Mouse (Mus musculus) kidney, adult 8-10 months (tissue): ENCODE results near the gene Trpc6.

Experiments
- DNase-seq, 2 experiments: peaks; one replicate each; pipeline ENCODE4 v3.0.0; 2022

The Trpc6 gene

DNA sequence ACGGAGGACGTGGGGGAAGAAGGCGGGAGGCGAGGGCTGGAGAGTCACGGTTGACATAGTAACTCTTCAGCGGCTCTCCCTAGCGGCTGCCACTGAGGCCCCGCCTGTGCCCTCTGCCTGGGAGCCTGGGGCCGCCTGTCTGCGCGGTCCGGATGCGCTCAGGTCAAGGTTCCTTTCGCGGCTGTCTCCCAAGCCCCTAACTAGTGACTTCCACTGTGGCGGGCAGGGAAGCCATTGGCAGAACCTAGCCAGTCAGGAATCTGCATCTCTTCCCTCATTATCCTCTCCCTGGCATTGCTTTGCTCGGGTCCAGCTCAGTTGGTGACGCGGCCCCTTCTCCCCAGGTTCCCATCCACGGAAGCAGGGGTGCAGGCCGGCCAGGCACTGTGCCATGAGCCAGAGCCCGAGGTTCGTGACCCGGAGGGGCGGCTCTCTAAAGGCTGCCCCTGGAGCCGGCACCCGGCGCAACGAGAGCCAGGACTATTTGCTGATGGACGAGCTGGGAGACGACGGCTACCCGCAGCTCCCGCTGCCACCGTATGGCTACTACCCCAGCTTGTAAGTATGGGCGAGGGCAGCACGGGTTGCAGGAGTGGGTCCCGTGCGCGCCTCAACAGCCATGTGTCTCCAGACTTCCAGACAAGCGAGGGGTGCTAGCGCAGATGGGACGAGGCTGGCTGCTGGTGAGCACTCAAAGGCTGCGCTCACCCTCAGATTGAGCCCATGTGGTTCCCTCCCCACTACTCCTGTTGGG, at the start of gene Trpc6:
Gene Trpc6, plus strand, starts transcription at position 102 of the 754 bp plus-strand sequence.
- peak; percentile 1 to 3 for DNase-seq

DNA sequence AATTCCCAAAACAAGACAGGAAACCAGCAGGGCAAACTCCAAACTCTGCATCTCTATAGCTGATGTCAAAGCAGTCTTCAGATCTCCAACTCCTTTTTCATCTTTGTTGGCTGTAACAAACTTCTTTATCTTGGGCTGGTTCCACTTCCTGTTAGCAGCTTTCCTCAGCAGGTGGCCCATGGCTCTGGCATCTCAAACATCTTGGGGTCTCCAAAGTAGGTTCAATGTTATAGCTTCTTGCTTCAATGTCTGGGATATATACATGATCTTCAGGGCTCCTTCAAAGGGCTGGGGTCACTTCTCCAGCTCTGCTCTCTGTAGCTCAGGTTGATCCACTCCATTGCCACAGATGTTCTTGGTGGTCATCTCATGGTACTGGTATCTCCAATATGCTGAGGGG, 23.0 kb upstream of the Trpc6 start:
- no peak for DNase-seq

DNA sequence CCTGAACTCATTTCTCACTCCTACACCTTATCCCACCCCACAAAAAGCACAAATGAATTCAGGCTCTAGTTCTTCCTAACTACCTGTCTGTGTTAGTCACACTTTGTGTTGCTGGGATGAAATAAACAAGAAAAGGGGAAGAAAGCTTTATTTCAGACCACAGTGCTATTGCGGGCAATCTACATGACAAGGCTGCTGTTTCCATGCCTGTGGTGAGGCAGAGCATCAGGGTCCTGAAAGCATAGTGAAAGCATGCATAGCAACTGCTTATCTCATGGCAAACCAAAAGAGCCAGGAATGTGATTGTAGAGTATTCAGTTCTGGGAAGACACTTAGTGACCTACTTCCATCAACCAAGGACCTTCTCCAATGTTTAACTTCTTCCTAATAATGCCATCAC, 10.3 kb upstream of the Trpc6 start:
- no peak for DNase-seq

DNA sequence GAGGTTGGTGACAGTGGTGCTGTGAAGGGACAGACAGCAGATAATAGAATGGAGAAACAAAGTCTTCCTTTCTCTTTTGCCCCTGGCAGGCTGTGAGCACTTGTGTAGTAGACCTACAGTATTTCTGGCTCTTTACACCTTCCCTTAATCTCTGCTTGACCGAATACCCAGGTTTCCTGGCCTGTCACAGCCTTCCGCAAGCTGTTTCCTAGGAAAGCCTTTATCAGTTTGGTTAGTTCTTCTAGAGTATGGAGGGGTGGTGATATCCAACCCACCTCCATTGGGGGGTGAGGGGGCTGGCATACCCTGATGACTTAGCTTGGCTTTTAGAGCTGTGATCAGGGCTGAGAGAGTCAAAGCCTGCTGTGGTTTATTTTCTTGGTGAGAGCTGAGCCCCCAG, 1.3 kb downstream of the Trpc6 start:
- no peak for DNase-seq

DNA sequence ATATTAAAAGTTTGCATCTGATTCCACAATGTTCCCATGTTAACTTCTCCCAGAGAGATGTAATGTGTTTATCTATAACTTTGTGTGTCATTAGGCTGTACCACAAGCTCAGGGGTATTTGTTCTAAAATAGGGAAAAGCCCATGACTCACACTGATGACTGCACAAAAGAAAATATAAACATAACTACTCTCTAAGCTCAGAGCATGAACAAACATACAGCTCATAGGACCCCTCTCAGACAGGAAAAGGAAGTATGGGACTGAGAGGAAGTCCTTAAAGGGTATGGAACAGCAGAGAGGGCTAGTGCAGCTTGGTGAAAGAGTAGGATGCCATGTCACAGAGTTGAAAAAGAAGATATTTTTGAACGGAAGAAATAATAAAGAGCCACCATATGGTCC, 14.6 kb downstream of the Trpc6 start:
- no peak for DNase-seq

DNA sequence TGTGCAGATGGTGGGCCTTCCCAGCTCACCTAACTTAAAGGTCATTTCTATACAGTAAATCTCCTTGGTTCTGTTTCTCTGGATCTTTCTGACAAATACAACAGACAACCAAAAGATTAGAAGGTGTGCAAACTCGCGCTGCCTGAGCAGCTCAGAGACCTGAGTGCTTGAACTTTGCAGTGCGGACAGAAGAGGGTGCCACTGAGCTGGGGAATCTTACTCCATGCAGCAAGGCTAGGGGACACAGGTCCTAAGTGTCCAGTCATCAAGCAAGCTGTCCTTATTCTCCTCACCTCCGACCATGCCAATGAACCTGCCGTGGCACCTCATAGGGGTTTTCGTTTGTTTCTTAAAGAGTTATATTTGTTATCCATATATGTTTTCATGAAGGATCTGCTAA, 48.7 kb downstream of the Trpc6 start:
- DNase-seq = no peak

DNA sequence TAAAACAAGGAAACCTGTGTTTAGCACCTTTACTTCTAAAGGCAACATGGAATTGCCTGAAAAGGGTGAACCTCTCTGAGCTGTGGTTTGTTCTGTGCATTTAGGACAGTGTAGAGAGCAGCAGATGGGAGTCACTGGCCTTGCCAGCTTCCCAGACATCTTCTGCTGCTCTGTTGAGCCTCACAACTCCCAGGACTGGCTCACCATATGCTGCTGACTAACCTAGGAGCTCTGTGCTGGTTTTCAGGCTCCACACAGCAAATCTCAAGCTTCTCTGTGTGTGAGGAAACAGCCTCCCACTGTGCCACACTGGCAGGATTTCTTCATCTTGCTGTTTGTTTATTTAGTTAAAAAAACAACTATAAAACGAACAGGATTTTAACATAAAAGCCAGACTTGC, 53.1 kb downstream of the Trpc6 start:
- DNase-seq = no peak

DNA sequence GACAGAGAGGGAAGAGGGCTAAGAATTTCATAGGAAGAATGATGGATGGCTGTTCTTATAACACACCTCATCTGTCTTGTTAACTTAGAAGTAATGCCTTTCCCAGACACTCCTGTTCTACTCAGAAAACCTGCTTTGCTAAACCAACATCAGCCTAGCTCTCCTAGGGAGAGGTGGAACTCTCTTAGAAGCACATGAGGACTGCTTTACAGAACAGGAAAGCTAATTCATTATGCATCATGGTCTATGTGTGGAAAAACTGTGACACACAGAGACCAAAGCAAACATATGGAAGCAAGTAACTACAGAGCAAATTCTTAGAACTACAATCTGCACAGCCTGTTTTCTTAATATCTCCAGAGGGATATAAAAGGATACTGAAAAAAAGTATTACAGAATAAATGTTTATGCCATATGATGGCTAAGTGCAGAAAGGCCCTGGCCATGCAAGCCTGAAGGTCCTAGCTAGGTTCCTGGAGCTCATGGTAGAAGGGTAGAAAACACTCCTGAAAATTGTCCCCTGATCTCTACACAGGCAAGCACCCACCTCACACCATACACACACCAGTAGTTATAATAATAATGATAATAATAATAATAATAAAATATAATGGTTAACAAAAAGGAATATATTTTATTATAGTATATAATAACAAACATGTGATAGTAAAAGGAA, 63.0 kb downstream of the Trpc6 start:
- no peak for DNase-seq

DNA sequence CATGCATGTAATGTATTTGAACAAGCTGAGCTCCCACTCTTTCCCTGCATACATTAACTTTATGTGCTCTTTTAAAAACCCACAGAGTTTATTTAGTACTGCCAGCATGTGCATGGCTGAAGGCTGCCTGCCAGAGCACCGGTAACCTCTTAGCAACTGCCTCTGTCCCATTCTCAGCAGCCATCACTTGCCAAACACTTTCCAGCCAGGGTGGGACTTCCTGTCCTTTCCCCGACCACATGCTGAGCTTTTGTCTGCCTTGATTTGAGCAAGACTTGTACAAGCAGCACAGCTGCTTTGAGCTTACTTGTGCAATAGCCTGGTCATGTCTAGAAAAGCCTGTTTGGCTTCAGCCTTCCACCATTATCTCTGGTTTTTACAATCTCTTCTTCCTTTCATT, 90.4 kb downstream of the Trpc6 start:
- DNase-seq = no peak

DNA sequence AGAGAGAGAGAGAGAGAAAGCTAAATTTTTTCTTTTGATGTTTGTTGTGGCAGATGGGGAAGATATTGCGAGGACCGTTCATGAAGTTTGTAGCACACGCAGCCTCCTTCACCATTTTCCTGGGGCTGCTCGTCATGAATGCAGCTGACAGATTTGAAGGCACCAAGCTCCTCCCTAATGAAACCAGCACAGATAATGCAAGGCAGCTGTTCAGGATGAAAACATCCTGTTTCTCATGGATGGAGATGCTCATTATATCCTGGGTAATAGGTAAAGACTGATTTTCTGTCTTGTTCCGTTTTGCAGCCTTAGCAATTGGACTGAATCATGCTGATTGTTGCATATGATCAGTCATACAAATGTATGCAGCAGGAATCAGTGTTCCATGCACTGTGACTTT, 99.5 kb downstream of the Trpc6 start:
- DNase-seq = no peak

DNA sequence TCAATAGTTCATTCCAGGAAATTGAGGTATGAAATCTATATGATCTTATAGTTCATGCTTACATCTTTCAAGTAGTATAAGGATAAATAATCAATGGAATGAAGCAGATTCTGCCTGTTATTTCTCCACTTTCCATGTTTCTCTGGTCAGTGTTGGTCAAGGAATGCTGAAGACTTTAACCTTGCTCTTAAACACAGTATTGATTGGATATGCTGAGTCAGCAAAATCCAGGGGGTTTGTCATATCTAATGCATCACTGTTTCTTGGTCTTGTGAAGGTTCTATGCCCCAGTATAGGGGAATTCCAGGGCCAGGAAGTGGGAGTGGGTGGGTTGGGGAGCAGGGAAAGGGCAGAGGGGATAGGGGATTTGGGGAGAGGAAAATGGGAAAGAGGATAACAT, 111.4 kb downstream of the Trpc6 start:
- no peak for DNase-seq

DNA sequence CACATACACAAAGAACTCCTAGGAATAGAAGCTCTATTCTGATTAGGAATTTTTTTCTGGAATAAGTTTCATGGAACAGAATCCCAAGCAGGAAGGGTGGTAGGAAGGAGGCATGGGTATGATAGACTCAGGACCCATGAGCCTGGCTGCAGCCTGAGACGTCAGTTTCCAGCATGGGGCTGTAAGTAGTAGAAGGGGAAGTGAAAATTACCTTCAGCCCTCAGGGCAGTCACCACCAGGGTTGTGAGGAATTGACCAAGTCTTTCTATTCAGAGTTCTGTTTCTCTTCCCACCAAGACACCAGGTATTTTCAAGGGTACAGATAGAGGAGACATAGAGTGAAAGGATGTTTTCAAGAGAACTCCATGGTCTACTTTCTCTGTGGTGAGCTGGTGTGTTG, 129.0 kb downstream of the Trpc6 start:
- DNase-seq = no peak

DNA sequence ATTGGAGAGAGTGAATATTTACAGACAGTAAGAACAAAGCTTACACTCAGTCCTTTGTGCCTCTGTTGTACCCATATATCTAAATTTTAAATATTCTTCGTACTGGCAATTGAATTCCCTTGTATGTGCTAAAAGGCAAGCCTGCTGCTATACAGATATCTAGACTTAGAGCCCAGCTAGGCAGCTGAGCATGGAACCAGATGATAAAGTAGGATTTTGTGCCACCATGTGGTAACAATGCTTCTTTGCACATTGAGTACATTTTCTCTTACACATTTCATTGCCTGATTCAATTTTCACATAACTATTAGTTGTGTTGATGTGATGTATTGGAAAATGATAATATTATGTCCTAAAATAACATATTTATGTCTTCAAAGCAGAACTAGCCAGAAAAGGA, 132.7 kb downstream of the Trpc6 start:
- DNase-seq = no peak

DNA sequence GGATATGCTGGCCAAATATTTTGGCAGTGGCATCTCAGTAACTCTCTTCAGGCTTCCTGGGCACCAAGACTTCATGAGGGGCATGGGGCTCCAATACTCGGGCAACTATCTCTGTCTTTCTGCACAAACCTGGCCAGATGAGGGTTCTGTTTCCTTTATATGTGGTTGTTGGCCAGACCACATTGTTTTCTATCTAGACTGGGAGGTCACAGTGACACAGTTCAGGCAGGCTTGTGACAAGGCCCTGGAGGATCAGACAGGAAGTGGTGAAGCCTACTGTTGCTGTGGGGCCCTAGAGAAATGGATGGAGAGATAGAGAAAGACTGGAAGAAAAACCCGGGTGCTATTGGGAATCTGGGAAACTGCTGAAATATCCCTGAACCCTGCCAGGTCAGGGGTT, 149.2 kb downstream of the Trpc6 start:
- DNase-seq = no peak

DNA sequence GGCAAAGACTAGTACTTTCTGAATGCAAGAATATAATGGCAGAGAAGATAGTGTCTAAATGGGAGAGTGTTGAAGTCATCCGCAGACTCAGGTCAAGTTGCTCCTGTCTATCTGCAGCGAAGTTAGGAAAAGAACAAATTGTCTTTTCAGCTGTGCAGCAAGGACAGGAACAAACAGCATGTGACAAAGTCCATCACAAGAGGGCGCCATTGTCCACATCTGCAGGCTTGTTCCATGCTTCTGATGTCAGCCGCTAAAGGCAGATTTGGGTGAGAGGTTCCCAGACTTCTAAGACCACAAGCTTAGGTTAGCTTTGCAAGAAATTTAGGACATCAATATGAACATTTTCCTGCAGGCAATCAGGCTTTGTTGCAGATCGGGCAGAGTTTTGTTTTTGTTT, 156.7 kb downstream of the Trpc6 start:
- DNase-seq = peak; percentile 18 to 73

DNA sequence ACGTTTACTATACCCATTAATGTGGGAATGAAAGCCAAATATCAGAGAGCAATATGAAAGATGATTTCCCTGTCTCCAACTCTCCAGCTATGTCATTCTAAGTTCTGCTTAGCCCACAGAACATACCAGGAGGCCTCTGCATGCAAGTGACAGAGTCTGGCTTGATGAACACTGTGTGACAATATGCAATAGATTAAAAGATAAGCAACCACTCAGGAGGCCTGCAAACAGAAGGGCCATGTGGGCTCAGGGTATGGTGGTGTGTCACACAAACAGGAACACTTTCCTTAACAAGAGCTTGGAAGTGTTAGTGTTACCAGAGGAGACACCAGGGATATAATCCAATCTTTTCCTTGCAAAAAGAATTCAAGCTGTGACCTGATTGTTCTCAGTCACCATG, 159.6 kb downstream of the Trpc6 start:
- no peak for DNase-seq

DNA sequence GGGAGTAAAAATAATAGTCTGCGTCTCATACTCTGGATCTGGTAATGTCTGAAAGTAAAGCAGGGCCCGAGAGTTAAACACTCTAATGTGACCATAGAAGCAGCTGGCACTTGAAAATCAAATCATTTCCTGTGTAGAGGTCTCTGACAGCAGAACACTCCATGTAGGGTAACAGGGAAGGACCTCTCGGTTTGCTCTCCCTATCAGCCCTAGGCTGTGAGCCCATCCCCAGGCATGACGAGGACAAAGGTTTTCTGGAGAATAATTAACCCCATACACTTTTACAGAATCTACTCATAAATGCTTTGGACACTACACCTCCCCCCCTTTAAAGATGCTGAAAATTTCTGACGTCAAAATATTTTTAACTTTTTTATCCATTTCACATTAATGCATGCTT, 160.0 kb downstream of the Trpc6 start:
- no peak for DNase-seq

DNA sequence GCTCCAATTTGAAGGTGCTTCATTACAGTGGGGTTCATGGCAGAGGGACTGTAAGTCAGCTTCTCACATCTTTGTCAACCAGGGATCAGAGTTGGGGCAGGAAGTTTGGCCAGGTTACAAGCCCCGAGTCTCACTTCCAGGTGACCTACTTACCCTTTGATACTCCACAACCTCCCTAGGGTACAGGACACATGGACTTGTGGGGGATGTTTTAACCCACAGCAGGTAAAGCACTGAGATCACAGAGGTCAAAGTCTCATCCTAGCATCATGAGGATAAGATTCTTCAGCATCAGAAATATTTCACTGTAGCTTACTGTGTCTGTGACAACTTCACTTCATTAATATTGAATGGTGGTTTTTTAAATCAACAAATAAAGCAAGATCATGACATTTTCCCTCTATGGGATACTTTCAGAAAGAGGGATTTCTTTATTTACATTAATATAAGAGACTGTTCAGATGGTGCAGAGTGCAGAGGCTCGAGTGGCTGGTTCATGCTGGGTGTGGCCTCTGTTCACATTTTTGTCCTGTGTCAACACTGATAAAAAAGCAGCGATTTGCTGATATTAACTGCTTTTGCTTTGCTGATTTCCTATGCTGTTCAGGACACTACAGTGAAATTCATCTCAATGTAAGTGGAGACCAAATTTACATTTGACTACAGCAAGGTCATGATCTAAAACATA, 166.3 kb downstream of the Trpc6 start:
- DNase-seq = no peak

DNA sequence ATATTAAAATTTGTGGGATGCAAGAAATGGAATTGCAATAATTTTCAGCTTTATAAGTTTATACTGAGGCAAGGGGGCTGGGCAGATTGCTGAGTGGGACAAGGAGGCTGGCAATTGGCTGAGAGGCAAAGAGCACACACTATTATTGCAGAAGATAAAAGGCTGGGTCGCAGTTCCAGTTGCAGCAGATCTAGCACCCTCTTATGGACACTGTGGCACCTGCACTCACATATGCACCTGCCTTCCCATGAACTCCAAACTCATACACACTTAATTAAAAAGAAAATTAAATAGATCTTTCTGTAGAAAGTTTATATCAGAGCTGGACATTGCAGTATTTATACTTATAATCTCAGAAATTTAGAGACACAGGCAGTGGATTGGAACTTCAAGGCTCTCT, 175.1 kb downstream of the Trpc6 start:
- DNase-seq = no peak

DNA sequence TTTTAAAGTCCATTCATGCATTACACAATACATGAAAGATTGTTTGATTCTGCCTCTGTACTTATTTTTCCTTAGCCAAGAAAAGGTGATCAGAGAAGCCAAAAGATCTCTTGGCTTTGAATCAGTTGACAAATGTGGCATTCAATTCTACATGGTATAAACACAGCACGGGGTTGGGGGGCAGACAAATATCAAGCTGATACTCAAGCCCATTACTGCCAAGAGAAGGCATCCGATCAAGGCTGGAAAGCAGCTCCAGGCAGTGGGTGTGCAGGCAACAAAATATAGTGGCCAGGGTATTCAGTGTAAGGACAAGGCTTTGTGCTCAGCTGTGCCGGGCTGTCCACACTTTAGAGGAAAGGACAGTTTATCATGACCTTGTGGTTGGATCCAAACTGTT, 185.1 kb downstream of the Trpc6 start:
- no peak for DNase-seq
